Mouse (Mus musculus) cerebellum, adult 9-10 months (tissue): ENCODE data around the gene Actr5.

ENCODE experiments used
- DNase-seq: peaks from one replicate; pipeline ENCODE4 v3.0.0; 2022

Actr5 gene

GRCm38 (mm10) chr2:158614418-158614955 lies 10.2 kb upstream of the Actr5 start:
- no peak for DNase-seq

- no peak for DNase-seq
Measured at GRCm38 (mm10) chr2:158615161-158615680, 9.5 kb upstream of the Actr5 start.

GRCm38 (mm10) chr2:158615702-158616101 lies 9.0 kb upstream of the Actr5 start:
- no peak for DNase-seq

GRCm38 (mm10) chr2:158616296-158616695 lies 8.4 kb upstream of the Actr5 start:
- DNase-seq, result no peak

- DNase-seq, result no peak
Measured at GRCm38 (mm10) chr2:158616790-158617189, 7.9 kb upstream of the Actr5 start.

- DNase-seq, result no peak
Measured at GRCm38 (mm10) chr2:158625231-158625630, 543 bp downstream of the Actr5 start.

GRCm38 (mm10) chr2:158625697-158626096 lies 1.0 kb downstream of the Actr5 start:
- no peak for DNase-seq

- no peak for DNase-seq
Measured at GRCm38 (mm10) chr2:158628858-158629257, 4.2 kb downstream of the Actr5 start.

- DNase-seq, result no peak
Measured at GRCm38 (mm10) chr2:158629414-158629813, 4.7 kb downstream of the Actr5 start.

- DNase-seq, result no peak
Measured at GRCm38 (mm10) chr2:158631873-158632272, 7.2 kb downstream of the Actr5 start.

- peak; percentile 48 for DNase-seq
Measured at GRCm38 (mm10) chr2:158641869-158642268, 17.2 kb downstream of the Actr5 start.

- DNase-seq, result no peak
Measured at GRCm38 (mm10) chr2:158642587-158642986, 17.9 kb downstream of the Actr5 start.

- DNase-seq, result no peak
Measured at GRCm38 (mm10) chr2:158643791-158644190, 19.1 kb downstream of the Actr5 start.

GRCm38 (mm10) chr2:158651159-158651908 lies 26.6 kb downstream of the Actr5 start:
- DNase-seq, result no peak

GRCm38 (mm10) chr2:158652985-158653384 lies 28.3 kb downstream of the Actr5 start:
- DNase-seq, result peak; percentile 59

GRCm38 (mm10) chr2:158654717-158655116 lies 30.0 kb downstream of the Actr5 start:
- DNase-seq, result no peak

GRCm38 (mm10) chr2:158655806-158656205 lies 31.1 kb downstream of the Actr5 start:
- DNase-seq, result no peak

- DNase-seq, result no peak
Measured at GRCm38 (mm10) chr2:158658822-158659221, 34.1 kb downstream of the Actr5 start.

- DNase-seq, result no peak
Measured at GRCm38 (mm10) chr2:158659346-158659745, 34.7 kb downstream of the Actr5 start.

GRCm38 (mm10) chr2:158665098-158665497 lies 40.4 kb downstream of the Actr5 start, which contains the start of gene Ppp1r16b:
TSS of gene Ppp1r16b (plus strand) at chr2:158665398.
- no peak for DNase-seq

GRCm38 (mm10) chr2:158666071-158666800 lies 41.5 kb downstream of the Actr5 start:
- DNase-seq, result no peak

GRCm38 (mm10) chr2:158667022-158667670 lies 42.5 kb downstream of the Actr5 start:
- DNase-seq, result no peak
